Mouse (Mus musculus) mouse trophoblast stem cell (cell line): ENCODE results near the gene Ankrd39.
"Not testable (repeated sequence)": the region's sequence is repeated elsewhere in the genome, so short reads cannot be mapped to it uniquely, and the experiment has no call there.

Source experiments
- in situ Hi-C, 2 experiments: fragments of 300-500 bp; cut with MseI, MboI; formaldehyde crosslinking; loops; 2 replicates in 1 of 2; 3 replicates in 1 of 2; pipeline ENCODE4 v1.15.1; 2025

Gene Ankrd39

GRCm38 (mm10) chr1:36552506-36552905 is 5.3 kb upstream of the Ankrd39 start:
- in situ Hi-C loops: loop anchor here in 1 of 2 experiments (10.0 kb wide), 1 partner anchor 62 kb away; no protein-coding TSS in a partner anchor

GRCm38 (mm10) chr1:36551904-36552303 is 4.7 kb upstream of the Ankrd39 start:
- in situ Hi-C loops: loop anchor here in 1 of 2 experiments (10.0 kb wide), 1 partner anchor 63 kb away; no protein-coding TSS in a partner anchor

GRCm38 (mm10) chr1:36550075-36550863 is 3.0 kb upstream of the Ankrd39 start:
- in situ Hi-C loops: loop anchor here in 1 of 2 experiments (10.0 kb wide), 1 partner anchor 65 kb away; no protein-coding TSS in a partner anchor

- in situ Hi-C loops: loop anchor here in 1 of 2 experiments (10.0 kb wide), 1 partner anchor 135 kb away; the partner anchor contains the start of gene Fam178b
Measured at GRCm38 (mm10) chr1:36549491-36549890, 2.2 kb upstream of the Ankrd39 start.

- in situ Hi-C loops: loop anchor here in 1 of 2 experiments (10.0 kb wide), 1 partner anchor 136 kb away; the partner anchor contains the start of gene Fam178b
Measured at GRCm38 (mm10) chr1:36548771-36549170, 1.5 kb upstream of the Ankrd39 start.

- in situ Hi-C loops: loop anchor here in 1 of 2 experiments (10.0 kb wide), 1 partner anchor 137 kb away; the partner anchor contains the start of gene Fam178b
Measured at GRCm38 (mm10) chr1:36547981-36548598, 845 bp upstream of the Ankrd39 start.

- in situ Hi-C loops: loop anchor here in 1 of 2 experiments (10.0 kb wide), 1 partner anchor 139 kb away; the partner anchor contains the start of gene Fam178b
Measured at GRCm38 (mm10) chr1:36545845-36546600, 1.2 kb downstream of the Ankrd39 start.

- in situ Hi-C loops: loop anchor here in 1 of 2 experiments (10.0 kb wide), 1 partner anchor 139 kb away; the partner anchor contains the start of gene Fam178b
Measured at GRCm38 (mm10) chr1:36545382-36545781, 1.9 kb downstream of the Ankrd39 start.

- in situ Hi-C loops: loop anchor here in 1 of 2 experiments (5.0 to 10.0 kb wide), 2 partner anchors 74 to 142 kb away; partner anchors contain the start of gene Fam178b
Measured at GRCm38 (mm10) chr1:36542925-36543324, 4.3 kb downstream of the Ankrd39 start.

GRCm38 (mm10) chr1:36541844-36542243 is 5.4 kb downstream of the Ankrd39 start:
- in situ Hi-C loops: loop anchor here in 1 of 2 experiments (5.0 to 10.0 kb wide), 2 partner anchors 75 to 143 kb away; partner anchors contain the start of gene Fam178b

GRCm38 (mm10) chr1:36540807-36541206 is 6.4 kb downstream of the Ankrd39 start:
- in situ Hi-C loops: loop anchor here in 1 of 2 experiments (5.0 to 10.0 kb wide), 2 partner anchors 76 to 144 kb away; partner anchors contain the start of gene Fam178b

GRCm38 (mm10) chr1:36540132-36540531 is 7.1 kb downstream of the Ankrd39 start:
- in situ Hi-C loops: loop anchor here in 1 of 2 experiments (5.0 to 10.0 kb wide), 2 partner anchors 77 to 145 kb away; partner anchors contain the start of gene Fam178b

GRCm38 (mm10) chr1:36539186-36539585 is 8.1 kb downstream of the Ankrd39 start, which contains the start of gene Gm42417:
TSS of gene Gm42417 (minus strand) at chr1:36539429.
- in situ Hi-C loops: no loop called here

- in situ Hi-C loops: no loop called here
Measured at GRCm38 (mm10) chr1:36538727-36539126, 8.5 kb downstream of the Ankrd39 start.

GRCm38 (mm10) chr1:36536783-36537182 is 10.5 kb downstream of the Ankrd39 start, which contains the start of gene Ankrd23:
TSS of gene Ankrd23 (minus strand) at chr1:36536883.
- in situ Hi-C loops: not testable (repeated sequence)

- in situ Hi-C loops: no loop called here
Measured at GRCm38 (mm10) chr1:36536397-36536728, 10.9 kb downstream of the Ankrd39 start.

GRCm38 (mm10) chr1:36535477-36536396 is 11.5 kb downstream of the Ankrd39 start:
- in situ Hi-C loops: no loop called here

GRCm38 (mm10) chr1:36534595-36535058 is 12.6 kb downstream of the Ankrd39 start:
- in situ Hi-C loops: no loop called here

GRCm38 (mm10) chr1:36533546-36533945 is 13.7 kb downstream of the Ankrd39 start:
- in situ Hi-C loops: no loop called here

GRCm38 (mm10) chr1:36531461-36531860 is 15.8 kb downstream of the Ankrd39 start:
- in situ Hi-C loops: no loop called here
